Mouse (Mus musculus): ENCODE measurements around the gene Gm9044. TPM values are rescaled to one million over a fixed set of nuclear protein-coding genes. Genes with fewer than 3 reads are reported as not detected.
"Not testable (repeated sequence)": the region's sequence is repeated elsewhere in the genome, so short reads cannot be mapped to it uniquely, and the experiment has no call there.

The Gm9044 gene
- not detected in 2 replicates for polyA plus RNA-seq (2012; ENCODE audit: insufficient read depth, insufficient read length, low replicate concordance, missing spikeins)

DNA sequence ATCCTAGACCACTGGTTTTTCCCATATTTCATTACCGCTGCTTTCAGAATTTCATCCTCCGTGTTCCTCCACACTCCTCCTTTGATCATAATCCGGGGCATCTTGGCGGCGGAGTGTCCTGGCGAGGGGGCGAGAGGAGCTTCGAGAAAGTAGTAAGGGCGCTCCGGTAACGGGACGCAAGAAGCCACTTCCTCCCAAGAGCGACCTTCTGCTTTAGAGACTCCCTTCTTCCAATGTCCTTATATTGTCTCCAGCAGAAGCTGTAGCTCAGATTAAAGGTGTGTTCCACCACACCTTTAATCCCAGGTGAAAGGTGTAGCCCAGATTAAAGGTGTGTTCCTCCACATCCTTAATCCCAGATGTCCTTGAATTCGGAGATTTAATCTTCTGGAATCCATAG, at the start of gene Gm9044:
Gene Gm9044 (minus strand): TSS at position 101 of the 400 bp plus-strand sequence.
- WGBS, result no CpG with 5 or more reads among the region's 14 CpGs
- H3K4me1 ChIP-seq (ENCODE audit: control insufficient read depth, insufficient read depth, low read length); H3K27ac ChIP-seq (ENCODE audit: insufficient read depth, low read depth, low read length); H3K4me3 ChIP-seq (ENCODE audit: insufficient read depth, low read depth, low read length): not testable (repeated sequence)

DNA sequence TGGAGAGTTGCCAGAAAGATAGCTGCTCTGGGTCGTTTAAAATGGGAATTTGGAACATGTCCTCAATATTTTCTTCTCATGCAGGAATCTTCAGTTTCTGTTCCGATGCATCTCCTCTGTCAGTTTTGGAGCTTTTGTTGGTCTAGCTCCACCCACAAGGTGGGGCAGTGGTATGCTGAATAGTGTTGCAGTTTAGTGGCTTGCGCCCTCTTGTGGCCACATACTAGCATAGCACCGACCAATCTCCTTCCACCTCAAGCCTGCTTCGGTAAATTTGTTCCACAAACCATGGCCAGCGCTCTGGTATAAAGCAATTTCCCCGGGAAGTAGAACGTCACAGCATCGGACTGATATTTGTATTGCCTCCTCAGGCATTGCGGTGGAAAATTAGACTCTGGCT, 38.2 kb upstream of the Gm9044 start:
- WGBS, result 1% methylated on average over 10 of the region's 10 CpGs
- no peaks in the 10 kb centered on the region for H3K4me1 ChIP-seq (ENCODE audit: control insufficient read depth, insufficient read depth, low read length)
- H3K4me3 ChIP-seq (ENCODE audit: insufficient read depth, low read depth, low read length), result no peak overlapping the region
- TF ChIP-seq CTCF (IDR thresholded peaks at IDR 0.05; ENCODE audit: insufficient read depth, low read depth, low read length), result no peak
- TF ChIP-seq POLR2A (IDR thresholded peaks at IDR 0.05; ENCODE audit: insufficient read depth, low read depth, low read length), result no peak
- no peak overlapping the region for H3K27ac ChIP-seq (ENCODE audit: insufficient read depth, low read depth, low read length)

DNA sequence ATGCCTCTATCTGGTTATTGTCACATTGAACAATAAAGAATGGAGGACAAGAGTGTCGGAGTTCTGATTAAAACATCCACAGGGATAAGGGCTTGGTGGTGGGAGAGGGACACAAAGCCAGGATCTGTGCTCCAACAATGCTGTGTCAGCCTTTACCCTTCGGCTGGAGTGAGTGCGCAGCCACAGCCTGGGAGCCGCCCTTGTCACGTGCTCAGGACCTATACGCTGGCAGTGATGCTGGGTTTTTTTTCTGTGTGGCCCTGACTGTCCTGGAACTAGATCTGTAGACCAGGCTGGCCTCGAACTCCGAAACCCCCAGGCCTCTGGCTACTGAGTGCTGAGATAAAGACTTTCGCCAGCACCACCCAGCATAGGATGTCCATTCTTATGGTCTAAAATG, 37.3 kb upstream of the Gm9044 start:
- Histone ChIP-seq H3K27ac (ENCODE audit: insufficient read depth, low read depth, low read length) (no peak overlapping the region), H3K4me3 (ENCODE audit: insufficient read depth, low read depth, low read length) (no peak overlapping the region), H3K4me1 (ENCODE audit: control insufficient read depth, insufficient read depth, low read length) (no peaks in the 10 kb centered on the region)
- TF ChIP-seq CTCF (IDR thresholded peaks at IDR 0.05; ENCODE audit: insufficient read depth, low read depth, low read length) (no peak), POLR2A (IDR thresholded peaks at IDR 0.05; ENCODE audit: insufficient read depth, low read depth, low read length) (no peak)
- 94% methylated on average over 9 of the region's 9 CpGs for WGBS

DNA sequence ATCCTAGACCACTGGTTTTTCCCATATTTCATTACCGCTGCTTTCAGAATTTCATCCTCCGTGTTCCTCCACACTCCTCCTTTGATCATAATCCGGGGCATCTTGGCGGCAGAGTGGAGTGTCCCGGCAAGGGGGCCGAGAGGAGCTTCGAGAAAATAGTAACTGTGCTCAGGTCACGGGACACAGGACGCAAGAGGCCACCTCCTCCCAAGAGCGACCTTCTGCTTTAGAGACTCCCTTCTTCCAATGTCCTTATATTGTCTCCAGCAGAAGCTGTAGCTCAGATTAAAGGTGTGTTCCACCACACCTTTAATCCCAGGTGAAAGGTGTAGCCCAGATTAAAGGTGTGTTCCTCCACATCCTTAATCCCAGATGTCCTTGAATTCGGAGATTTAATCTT, 21.8 kb upstream of the Gm9044 start, which contains the start of gene Gm9049:
Gene Gm9049 (minus strand): TSS at position 101 of the 400 bp plus-strand sequence.
- WGBS, result 90% methylated on average over 1 of the region's 11 CpGs
- not testable (repeated sequence) for H3K4me3 ChIP-seq (ENCODE audit: insufficient read depth, low read depth, low read length); H3K4me1 ChIP-seq (ENCODE audit: control insufficient read depth, insufficient read depth, low read length); H3K27ac ChIP-seq (ENCODE audit: insufficient read depth, low read depth, low read length)

DNA sequence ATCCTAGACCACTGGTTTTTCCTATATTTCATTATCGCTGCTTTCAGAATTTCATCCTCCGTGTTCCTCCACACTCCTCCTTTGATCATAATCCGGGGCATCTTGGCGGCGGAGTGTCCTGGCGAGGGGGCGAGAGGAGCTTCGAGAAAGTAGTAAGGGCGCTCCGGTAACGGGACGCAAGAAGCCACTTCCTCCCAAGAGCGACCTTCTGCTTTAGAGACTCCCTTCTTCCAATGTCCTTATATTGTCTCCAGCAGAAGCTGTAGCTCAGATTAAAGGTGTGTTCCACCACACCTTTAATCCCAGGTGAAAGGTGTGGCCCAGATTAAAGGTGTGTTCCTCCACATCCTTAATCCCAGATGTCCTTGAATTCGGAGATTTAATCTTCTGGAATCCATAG, 16.4 kb upstream of the Gm9044 start, which contains the start of gene Gm9048:
Gene Gm9048 (minus strand): TSS at position 101 of the 400 bp plus-strand sequence.
- not testable (repeated sequence) for H3K27ac ChIP-seq (ENCODE audit: insufficient read depth, low read depth, low read length); H3K4me1 ChIP-seq (ENCODE audit: control insufficient read depth, insufficient read depth, low read length); H3K4me3 ChIP-seq (ENCODE audit: insufficient read depth, low read depth, low read length)
- 89% methylated on average over 1 of the region's 14 CpGs for WGBS

DNA sequence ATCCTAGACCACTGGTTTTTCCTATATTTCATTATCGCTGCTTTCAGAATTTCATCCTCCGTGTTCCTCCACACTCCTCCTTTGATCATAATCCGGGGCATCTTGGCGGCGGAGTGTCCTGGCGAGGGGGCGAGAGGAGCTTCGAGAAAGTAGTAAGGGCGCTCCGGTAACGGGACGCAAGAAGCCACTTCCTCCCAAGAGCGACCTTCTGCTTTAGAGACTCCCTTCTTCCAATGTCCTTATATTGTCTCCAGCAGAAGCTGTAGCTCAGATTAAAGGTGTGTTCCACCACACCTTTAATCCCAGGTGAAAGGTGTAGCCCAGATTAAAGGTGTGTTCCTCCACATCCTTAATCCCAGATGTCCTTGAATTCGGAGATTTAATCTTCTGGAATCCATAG, 10.9 kb upstream of the Gm9044 start, which contains the start of gene Gm9046:
Gene Gm9046 (minus strand): TSS at position 101 of the 400 bp plus-strand sequence.
- H3K4me1 ChIP-seq (ENCODE audit: control insufficient read depth, insufficient read depth, low read length); H3K27ac ChIP-seq (ENCODE audit: insufficient read depth, low read depth, low read length); H3K4me3 ChIP-seq (ENCODE audit: insufficient read depth, low read depth, low read length): not testable (repeated sequence)
- no CpG with 5 or more reads among the region's 14 CpGs for WGBS

DNA sequence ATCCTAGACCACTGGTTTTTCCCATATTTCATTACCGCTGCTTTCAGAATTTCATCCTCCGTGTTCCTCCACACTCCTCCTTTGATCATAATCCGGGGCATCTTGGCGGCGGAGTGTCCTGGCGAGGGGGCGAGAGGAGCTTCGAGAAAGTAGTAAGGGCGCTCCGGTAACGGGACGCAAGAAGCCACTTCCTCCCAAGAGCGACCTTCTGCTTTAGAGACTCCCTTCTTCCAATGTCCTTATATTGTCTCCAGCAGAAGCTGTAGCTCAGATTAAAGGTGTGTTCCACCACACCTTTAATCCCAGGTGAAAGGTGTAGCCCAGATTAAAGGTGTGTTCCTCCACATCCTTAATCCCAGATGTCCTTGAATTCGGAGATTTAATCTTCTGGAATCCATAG, 5.5 kb upstream of the Gm9044 start, which contains the start of gene Gm9045:
Gene Gm9045 (minus strand): TSS at position 101 of the 400 bp plus-strand sequence.
- no CpG with 5 or more reads among the region's 14 CpGs for WGBS
- H3K4me3 ChIP-seq (ENCODE audit: insufficient read depth, low read depth, low read length); H3K27ac ChIP-seq (ENCODE audit: insufficient read depth, low read depth, low read length); H3K4me1 ChIP-seq (ENCODE audit: control insufficient read depth, insufficient read depth, low read length): not testable (repeated sequence)

DNA sequence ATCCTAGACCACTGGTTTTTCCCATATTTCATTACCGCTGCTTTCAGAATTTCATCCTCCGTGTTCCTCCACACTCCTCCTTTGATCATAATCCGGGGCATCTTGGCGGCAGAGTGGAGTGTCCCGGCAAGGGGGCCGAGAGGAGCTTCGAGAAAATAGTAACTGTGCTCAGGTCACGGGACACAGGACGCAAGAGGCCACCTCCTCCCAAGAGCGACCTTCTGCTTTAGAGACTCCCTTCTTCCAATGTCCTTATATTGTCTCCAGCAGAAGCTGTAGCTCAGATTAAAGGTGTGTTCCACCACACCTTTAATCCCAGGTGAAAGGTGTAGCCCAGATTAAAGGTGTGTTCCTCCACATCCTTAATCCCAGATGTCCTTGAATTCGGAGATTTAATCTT, 5.3 kb downstream of the Gm9044 start, which contains the start of gene Gm9040:
Gene Gm9040 (minus strand): TSS at position 101 of the 400 bp plus-strand sequence.
- not testable (repeated sequence) for H3K27ac ChIP-seq (ENCODE audit: insufficient read depth, low read depth, low read length); H3K4me3 ChIP-seq (ENCODE audit: insufficient read depth, low read depth, low read length); H3K4me1 ChIP-seq (ENCODE audit: control insufficient read depth, insufficient read depth, low read length)
- WGBS, result no CpG with 5 or more reads among the region's 11 CpGs

DNA sequence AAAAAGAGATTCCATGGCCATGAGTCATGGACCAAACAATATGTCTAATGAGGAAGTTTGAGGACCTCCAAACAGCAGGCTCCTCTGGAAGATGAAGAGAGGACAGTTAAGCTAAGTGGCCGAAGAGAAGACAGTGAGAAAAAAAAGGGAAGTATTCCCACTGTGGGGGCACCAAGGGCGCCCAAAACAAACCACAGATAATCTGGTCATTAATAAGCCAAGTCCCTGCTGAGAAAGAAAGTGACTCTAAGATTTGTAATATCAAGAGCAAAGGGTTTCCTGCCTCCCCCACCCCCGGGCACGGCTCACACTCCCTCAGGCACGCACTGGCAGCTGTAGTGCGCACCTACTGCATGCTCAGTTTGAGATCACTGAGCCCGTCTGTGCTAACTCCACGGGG, 13.2 kb downstream of the Gm9044 start:
- no peaks in the 10 kb centered on the region for H3K4me1 ChIP-seq (ENCODE audit: control insufficient read depth, insufficient read depth, low read length)
- 80% methylated on average over 8 of the region's 8 CpGs for WGBS
- TF ChIP-seq CTCF (IDR thresholded peaks at IDR 0.05; ENCODE audit: insufficient read depth, low read depth, low read length), result no peak
- no peak for TF ChIP-seq POLR2A (IDR thresholded peaks at IDR 0.05; ENCODE audit: insufficient read depth, low read depth, low read length)
- no peak overlapping the region for H3K27ac ChIP-seq (ENCODE audit: insufficient read depth, low read depth, low read length)
- no peak overlapping the region for H3K4me3 ChIP-seq (ENCODE audit: insufficient read depth, low read depth, low read length)

DNA sequence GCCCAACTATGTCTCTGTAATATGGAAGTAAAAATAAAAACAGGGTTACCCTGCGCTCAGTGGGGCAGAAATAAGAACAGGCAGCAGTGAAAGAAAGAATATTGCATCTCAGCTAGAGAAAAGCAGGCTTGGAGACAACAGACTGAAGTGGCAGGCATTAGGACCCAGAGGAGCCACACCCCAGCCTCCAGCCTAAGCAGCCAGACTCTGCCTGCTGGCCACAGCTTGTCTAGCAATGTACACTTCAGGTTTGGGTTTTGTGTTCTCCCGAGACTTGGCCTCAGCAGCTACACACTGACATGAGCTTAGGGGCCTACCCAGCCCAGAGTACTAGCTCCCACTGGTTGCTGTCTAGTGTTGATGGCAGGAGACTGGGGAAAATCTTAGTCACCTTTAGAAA, 30.1 kb downstream of the Gm9044 start:
- not testable (repeated sequence) for H3K27ac ChIP-seq (ENCODE audit: insufficient read depth, low read depth, low read length); H3K4me1 ChIP-seq (ENCODE audit: control insufficient read depth, insufficient read depth, low read length); H3K4me3 ChIP-seq (ENCODE audit: insufficient read depth, low read depth, low read length)
- WGBS, result 52% methylated on average over 2 of the region's 2 CpGs

DNA sequence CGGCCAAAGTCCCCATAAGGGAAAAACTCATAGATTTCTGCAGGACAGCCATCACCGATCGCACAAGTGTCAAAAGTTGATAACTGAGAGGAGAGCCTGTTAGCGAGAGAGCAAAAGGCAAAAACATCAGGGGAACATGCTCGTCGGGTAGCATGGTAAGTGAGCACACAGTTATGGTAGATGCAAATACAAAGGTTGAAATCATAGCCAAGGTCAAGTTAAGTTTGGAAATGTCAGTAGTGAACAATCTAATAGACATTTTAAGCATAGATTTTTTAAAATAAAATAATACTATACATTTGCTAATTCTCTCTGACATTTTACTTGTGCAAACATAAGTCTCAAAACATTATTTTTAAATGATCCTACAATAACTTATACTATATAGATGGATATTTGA, 37.3 kb downstream of the Gm9044 start, which contains the start of gene Iltifb:
Gene Iltifb (minus strand): TSS at position 101 of the 400 bp plus-strand sequence.
- no peak within 1 kb of the TSS for H3K27ac ChIP-seq (ENCODE audit: insufficient read depth, low read depth, low read length)
- 97% methylated on average over 6 of the region's 6 CpGs for WGBS
- TF ChIP-seq CTCF (IDR thresholded peaks at IDR 0.05; ENCODE audit: insufficient read depth, low read depth, low read length) (no peak), POLR2A (IDR thresholded peaks at IDR 0.05; ENCODE audit: insufficient read depth, low read depth, low read length) (no peak)

DNA sequence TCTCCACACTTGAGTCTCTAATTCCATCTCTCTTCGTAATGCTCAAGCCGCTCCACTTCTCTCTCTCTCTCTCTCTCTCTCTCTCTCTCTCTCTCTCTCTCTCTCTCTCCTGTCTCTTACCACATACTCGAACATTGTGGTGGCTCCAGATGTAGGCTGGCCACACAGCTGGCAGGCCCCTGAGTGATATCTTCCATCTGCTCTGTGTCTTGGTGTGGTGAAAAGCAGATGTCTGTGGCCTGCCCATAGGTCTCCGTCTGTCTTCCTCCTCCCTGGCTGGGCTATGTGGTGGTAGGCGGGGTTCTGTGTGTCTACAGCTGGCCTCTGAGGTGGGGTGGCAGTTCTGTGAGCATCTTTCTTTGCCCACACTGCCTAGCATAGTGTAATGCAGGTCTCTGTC, 49.2 kb downstream of the Gm9044 start:
- WGBS, result 92% methylated on average over 3 of the region's 5 CpGs
- not testable (repeated sequence) for H3K4me3 ChIP-seq (ENCODE audit: insufficient read depth, low read depth, low read length); H3K27ac ChIP-seq (ENCODE audit: insufficient read depth, low read depth, low read length); H3K4me1 ChIP-seq (ENCODE audit: control insufficient read depth, insufficient read depth, low read length)

More for the DNA sequence above, 37.3 kb downstream of the Gm9044 start, which contains the start of gene Iltifb:
- H3K4me1 ChIP-seq (ENCODE audit: control insufficient read depth, insufficient read depth, low read length), result no peaks in the 10 kb centered on the region
- H3K4me3 ChIP-seq (ENCODE audit: insufficient read depth, low read depth, low read length), result no peak within 1 kb of the TSS

DNA sequence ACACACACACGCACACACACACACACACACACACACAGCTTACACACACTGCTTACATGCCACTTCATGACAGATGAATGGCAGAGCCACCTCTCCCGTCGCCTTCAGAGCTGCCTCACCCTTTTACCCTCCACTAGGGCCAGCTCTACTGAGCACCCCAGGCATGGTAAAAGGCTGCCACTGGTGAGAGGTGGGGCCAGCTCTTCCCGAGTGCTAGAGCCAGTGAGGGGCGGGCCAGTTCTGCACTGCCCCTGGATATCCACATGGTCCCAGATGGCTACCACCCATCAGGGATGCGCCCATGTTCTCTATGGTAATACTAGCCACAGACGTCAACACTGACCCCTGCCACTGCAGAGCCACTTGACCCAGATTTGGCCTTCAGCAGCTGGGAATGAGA, 49.6 kb downstream of the Gm9044 start:
- H3K4me1 ChIP-seq (ENCODE audit: control insufficient read depth, insufficient read depth, low read length); H3K4me3 ChIP-seq (ENCODE audit: insufficient read depth, low read depth, low read length); H3K27ac ChIP-seq (ENCODE audit: insufficient read depth, low read depth, low read length): not testable (repeated sequence)
- 86% methylated on average over 7 of the region's 7 CpGs for WGBS
